Mouse (Mus musculus) brain, embryonic 14.5 days (tissue): Measurements from ENCODE around the gene Reg4.

Source experiments
- CTCF ChIP-seq: fragments of 200-500 bp; IDR thresholded peaks from 2 replicates; pipeline ENCODE4 v1.5.1; 2012; ENCODE audit warnings: inconsistent platforms, mild to moderate bottlenecking, moderate library complexity, borderline replicate concordance; ENCODE audit not compliant: insufficient read depth, insufficient read length; ENCODE audit errors: extremely low read depth
- POLR2A ChIP-seq: fragments of 200-500 bp; IDR thresholded peaks from 2 replicates; pipeline ENCODE4 v1.6.1; 2012; ENCODE audit warnings: mild to moderate bottlenecking, inconsistent platforms, borderline replicate concordance; ENCODE audit not compliant: poor library complexity, insufficient read depth, insufficient read length, severe bottlenecking; ENCODE audit errors: extremely low read depth

DNA sequence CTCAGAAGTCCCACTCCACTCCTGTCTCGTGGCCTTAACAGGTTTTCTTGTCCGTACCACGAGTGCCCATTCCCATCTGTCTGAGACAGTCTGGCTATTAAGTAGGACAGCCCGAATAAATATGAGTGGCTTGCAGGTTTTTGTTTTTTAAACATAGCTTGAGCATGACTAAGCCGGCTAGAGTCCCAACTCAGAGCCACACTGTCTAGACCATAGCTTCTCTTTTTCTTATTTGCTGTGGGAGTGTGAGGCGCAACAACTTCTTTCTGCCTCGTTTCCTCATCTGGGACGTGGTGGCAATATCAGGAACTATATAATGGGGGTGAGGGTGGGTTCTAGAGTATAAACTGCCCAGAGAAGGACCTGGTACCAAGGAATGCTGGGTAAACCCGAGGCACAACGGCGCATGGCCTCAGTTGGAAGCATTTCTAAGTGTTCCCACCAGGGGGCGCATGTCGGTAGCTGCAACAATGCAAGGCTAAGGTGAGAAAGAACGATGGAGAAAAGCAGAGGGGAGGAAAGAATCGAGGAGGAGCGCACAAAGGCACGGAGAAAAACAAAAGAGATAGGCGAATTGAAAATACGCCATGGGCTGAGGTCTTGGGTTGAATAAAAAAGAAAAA lies 5.1 kb downstream of the Reg4 start:
- peak; percentile 91 for TF ChIP-seq CTCF
- no peak for TF ChIP-seq POLR2A
